Mouse (Mus musculus) heart, embryonic 14.5 days (tissue): ENCODE measurements around the gene Diexf. TPM values are rescaled to one million over a fixed set of nuclear protein-coding genes. Genes with fewer than 3 reads are reported as not detected.

Experiments
- ATAC-seq: fragments of 200-750 bp; cut with Nextera tagmentation; 2 replicates; pipeline ENCODE4 v1.8.0; 2017; ENCODE audit warnings: low read depth, moderate TSS enrichment; ENCODE audit not compliant: insufficient number of reproducible peaks, insufficient read depth, low FRiP score
- H3K27ac ChIP-seq, 2 experiments: fragments of 200-500 bp in 1 of 2; fragments of 300-500 bp in 1 of 2; sonication (generic) in 1 of 2; replicated peaks in 1 of 2; 2 replicates each; pipeline ENCODE4 v1.5.1; 2012 to 2014; ENCODE audit warnings: low read depth in 2 of 2, low read length in 2 of 2, control low read depth in 1 of 2, mild to moderate bottlenecking in 1 of 2, mixed read lengths in 1 of 2; ENCODE audit not compliant: control insufficient read depth in 1 of 2, insufficient read depth in 1 of 2
- H3K27me3 ChIP-seq: fragments of 300-500 bp; sonication (generic); 2 replicates; pipeline ENCODE4 v1.6.1; 2014; ENCODE audit warnings: mild to moderate bottlenecking, low read length, control low read depth; ENCODE audit not compliant: control insufficient read depth, insufficient read depth
- H3K36me3 ChIP-seq: fragments of 300-500 bp; sonication (generic); 2 replicates; pipeline ENCODE4 v1.6.1; 2014; ENCODE audit warnings: mild to moderate bottlenecking, control low read depth, low read length, mixed read lengths; ENCODE audit not compliant: control insufficient read depth, insufficient read depth
- H3K4me1 ChIP-seq, 2 experiments: fragments of 200-500 bp in 1 of 2; fragments of 300-500 bp in 1 of 2; sonication (generic) in 1 of 2; 2 replicates each; pipeline ENCODE4 v1.6.1; 2012 to 2014; ENCODE audit warnings: low read length in 2 of 2, control low read depth in 1 of 2, mixed read lengths in 1 of 2; ENCODE audit not compliant: control insufficient read depth in 2 of 2, insufficient read depth in 2 of 2
- H3K4me2 ChIP-seq: fragments of 300-500 bp; sonication (generic); 2 replicates; pipeline ENCODE4 v1.6.1; 2014; ENCODE audit warnings: mild to moderate bottlenecking, low read length
- H3K4me3 ChIP-seq, 2 experiments: fragments of 200-500 bp in 1 of 2; fragments of 300-500 bp in 1 of 2; sonication (generic) in 1 of 2; 2 replicates each; pipeline ENCODE4 v1.5.1; 2012 to 2014; ENCODE audit warnings: low read length in 2 of 2, mild to moderate bottlenecking in 2 of 2, control low read depth in 1 of 2, low read depth in 1 of 2, moderate library complexity in 1 of 2; ENCODE audit not compliant: control insufficient read depth in 1 of 2, insufficient read depth in 1 of 2
- H3K9ac ChIP-seq: fragments of 300-500 bp; sonication (generic); 2 replicates; pipeline ENCODE4 v1.6.1; 2014; ENCODE audit warnings: mild to moderate bottlenecking, low read length
- H3K9me3 ChIP-seq: fragments of 300-500 bp; sonication (generic); 2 replicates; pipeline ENCODE4 v1.6.1; 2016; ENCODE audit warnings: low read length, control low read depth; ENCODE audit not compliant: control insufficient read depth
- WGBS: fragments of 180-500 bp; shearing (Covaris S2); extraction: QIAGEN DNeasy Blood & Tissue Kit; methylation state at CpG from one replicate; pipeline ENCODE4 v1.1.7; 2014; 5-methylcytosine and 5-hydroxymethylcytosine counted together
- polyA plus RNA-seq: library from polyadenylated mRNA; unstranded; fragments of >200 nt; fragmentation: Nextera tagmentation; extraction: Ambion mirVana; gene quantifications from 2 replicates; pipeline ENCODE4 v1.2.1, GENCODE M21; 2014

The Diexf gene
- polyA plus RNA-seq, 1 experiment from 2014 or later, result 6.3 TPM

GRCm38 (mm10) chr1:193160317-193161032 is 30.4 kb upstream of the Diexf start:
- Histone ChIP-seq H3K9ac (peak overlapping the region; percentile 36; the same call in 1 of the 2 replicates), H3K4me3 (peak overlapping the region; percentile 25 to 37), H3K36me3 (no peaks in the 10 kb centered on the region), H3K27ac (no peak overlapping the region), H3K4me1 (peaks cover 9 to 18% of the 10 kb centered on the region in 2 experiments; a peak in 3 of 4 replicates), H3K27me3 (no peaks in the 10 kb centered on the region), H3K9me3 (no peaks in the 10 kb centered on the region), H3K4me2 (peak overlapping the region; percentile 59)
- 0 out of 2 replicates have a peak, but pooled peaks have one; percentile 36 for ATAC-seq
- WGBS, result 11% methylated on average over 18 of the region's 18 CpGs

GRCm38 (mm10) chr1:193159613-193160012 is 29.5 kb upstream of the Diexf start:
- Histone ChIP-seq H3K4me2 (peak overlapping the region; percentile 59; the same call in 1 of the 2 replicates), H3K27me3 (peaks cover under 1% of the 10 kb centered on the region; the same call in 1 of the 2 replicates), H3K36me3 (no peaks in the 10 kb centered on the region), H3K9ac (0 out of 2 replicates have a peak overlapping the region, but pooled peaks have one; percentile 36), H3K9me3 (no peaks in the 10 kb centered on the region), H3K4me3 (no peak overlapping the region), H3K27ac (no peak overlapping the region), H3K4me1 (peaks cover 9 to 18% of the 10 kb centered on the region in 2 experiments; a peak in 3 of 4 replicates)
- no peak for ATAC-seq
- 50% methylated on average over 1 of the region's 1 CpGs for WGBS

- ATAC-seq, result no peak
- H3K27me3 ChIP-seq, result peaks cover 5% of the 10 kb centered on the region
- H3K36me3 ChIP-seq, result no peaks in the 10 kb centered on the region
- no peak overlapping the region for H3K27ac ChIP-seq
- 42% methylated on average over 3 of the region's 3 CpGs for WGBS
- no peak overlapping the region for H3K4me2 ChIP-seq
- H3K9me3 ChIP-seq, result no peaks in the 10 kb centered on the region
- H3K4me3 ChIP-seq, result no peak overlapping the region
- no peak overlapping the region for H3K9ac ChIP-seq
- peaks cover 9 to 18% of the 10 kb centered on the region in 2 experiments; a peak in 3 of 4 replicates for H3K4me1 ChIP-seq
Measured at GRCm38 (mm10) chr1:193159163-193159562, 29.1 kb upstream of the Diexf start.

GRCm38 (mm10) chr1:193157111-193157492 is 27.0 kb upstream of the Diexf start:
- Histone ChIP-seq H3K27me3 (peaks cover 11% of the 10 kb centered on the region), H3K36me3 (no peaks in the 10 kb centered on the region), H3K27ac (peak overlapping the region in 1 of 2 experiments; percentile 69; a peak in 3 of 4 replicates), H3K4me2 (peak overlapping the region; percentile 32), H3K9ac (no peak overlapping the region), H3K9me3 (no peaks in the 10 kb centered on the region), H3K4me1 (peaks cover 15 to 26% of the 10 kb centered on the region in 2 experiments; a peak in 3 of 4 replicates), H3K4me3 (no peak overlapping the region)
- no peak for ATAC-seq
- WGBS, result 75% methylated on average over 8 of the region's 8 CpGs

- peaks cover 11% of the 10 kb centered on the region for H3K27me3 ChIP-seq
- peaks cover 15 to 27% of the 10 kb centered on the region in 2 experiments; a peak in 3 of 4 replicates for H3K4me1 ChIP-seq
- H3K4me2 ChIP-seq, result peak overlapping the region; percentile 32
- no peaks in the 10 kb centered on the region for H3K36me3 ChIP-seq
- peak overlapping the region in 1 of 2 experiments; percentile 69; a peak in 3 of 4 replicates for H3K27ac ChIP-seq
- H3K9ac ChIP-seq, result no peak overlapping the region
- H3K9me3 ChIP-seq, result no peaks in the 10 kb centered on the region
- no peak for ATAC-seq
- no peak overlapping the region for H3K4me3 ChIP-seq
- 54% methylated on average over 15 of the region's 15 CpGs for WGBS
Measured at GRCm38 (mm10) chr1:193156316-193157110, 26.4 kb upstream of the Diexf start.

- WGBS, result 38% methylated on average over 16 of the region's 16 CpGs
- peak overlapping the region; percentile 60; the same call in 1 of the 2 replicates for H3K9ac ChIP-seq
- no peak for ATAC-seq
Measured at GRCm38 (mm10) chr1:193153561-193153960, 23.5 kb upstream of the Diexf start.

GRCm38 (mm10) chr1:193152872-193153271 is 22.8 kb upstream of the Diexf start, which contains the start of gene Irf6:
TSS of gene Irf6 (plus strand) at chr1:193153111.
- Histone ChIP-seq H3K9me3 (no peaks in the 10 kb centered on the region), H3K27ac (0 out of 4 replicates have a peak within 1 kb of the TSS, but pooled peaks of 1 of the 2 experiments have one; percentile 14), H3K27me3 (peaks cover 11% of the 10 kb centered on the region), H3K4me3 (peak within 1 kb of the TSS; percentile 44 to 45), H3K4me2 (peak within 1 kb of the TSS; percentile 80), H3K9ac (peak within 1 kb of the TSS; percentile 60; the same call in 1 of the 2 replicates), H3K36me3 (no peaks in the 10 kb centered on the region), H3K4me1 (peaks cover 18 to 25% of the 10 kb centered on the region in 2 experiments)
- WGBS, result 2% methylated on average over 30 of the region's 30 CpGs
- peak; percentile 84 for ATAC-seq

More at GRCm38 (mm10) chr1:193153561-193153960, 23.5 kb upstream of the Diexf start:
- peaks cover 16 to 25% of the 10 kb centered on the region in 2 experiments; a peak in 3 of 4 replicates for H3K4me1 ChIP-seq
- no peaks in the 10 kb centered on the region for H3K36me3 ChIP-seq
- H3K27me3 ChIP-seq, result peaks cover 11% of the 10 kb centered on the region
- H3K4me2 ChIP-seq, result peak overlapping the region; percentile 80
- H3K27ac ChIP-seq, result no peak overlapping the region
- H3K9me3 ChIP-seq, result no peaks in the 10 kb centered on the region
- peak overlapping the region; percentile 44 to 45 for H3K4me3 ChIP-seq
